In the genomic region with DNA sequence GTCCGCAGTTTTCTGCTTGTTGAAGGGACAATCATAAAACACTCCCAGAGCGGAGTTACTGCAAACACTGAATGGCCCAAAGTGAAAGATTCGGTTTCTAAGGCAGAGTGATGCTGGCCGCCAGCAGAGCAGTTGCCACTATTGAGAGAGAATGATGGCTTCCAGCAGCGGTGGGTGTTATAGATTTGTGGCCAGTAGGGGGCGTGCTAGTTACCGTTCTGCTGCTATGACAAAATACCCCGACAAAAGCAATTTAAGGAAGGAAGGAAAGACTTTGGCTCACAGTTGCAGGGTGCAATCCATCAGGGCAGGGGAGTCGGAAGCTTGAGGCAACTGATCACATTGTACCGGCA, we compare ENCODE assay signal across 8 mouse cellular contexts.
DNase-seq lines count a peak whose midpoint lies in the region; ATAC-seq and TF ChIP-seq lines count a peak whose summit lies in the region.

No protein-coding gene starts in this region.

- WGBS in forebrain, embryonic 12.5 days: 37% methylated on average over 10 of the region's 10 CpGs
- 38% methylated on average over 10 of the region's 10 CpGs for WGBS in intestine, postnatal 0 days
- WGBS in liver, embryonic 16.5 days (ENCODE audit: insufficient replicate concordance): 26% methylated on average over 10 of the region's 10 CpGs
- 27% methylated on average over 10 of the region's 10 CpGs for WGBS in neural tube, embryonic 15.5 days

- TF ChIP-seq CTCF in intestine, postnatal 0 days (IDR thresholded peaks at IDR 0.05; ENCODE audit: low read depth): peak; percentile 68

- no peak overlapping the region for H3K4me3 ChIP-seq in forebrain, embryonic 12.5 days (replicated peaks)
- H3K4me3 ChIP-seq in intestine, postnatal 0 days (ENCODE audit: low read depth, low read length): 0 out of 2 replicates have a peak overlapping the region, but pooled peaks have one; percentile 21
- no peak overlapping the region for H3K4me3 ChIP-seq in liver, embryonic 16.5 days (ENCODE audit: low read depth, low read length)
- H3K4me3 ChIP-seq in neural tube, embryonic 15.5 days (replicated peaks): peak overlapping the region; percentile 34; the same call in 1 of the 2 replicates

- DNase-seq in kidney, adult 11 months: peak; percentile 6
- no peak for DNase-seq in kidney, adult 18-20 months
- peak; percentile 75 for DNase-seq in ZHBTc4 (ENCODE audit: low read depth, low spot score)
- DNase-seq in adipocyte (ENCODE audit: low spot score): no peak

- peaks cover 18% of the 10 kb centered on the region; the same call in 1 of the 2 replicates for H3K27me3 ChIP-seq in forebrain, embryonic 12.5 days
- H3K27me3 ChIP-seq in intestine, postnatal 0 days (replicated peaks; ENCODE audit: control insufficient read depth, insufficient read depth, low read length): no peaks in the 10 kb centered on the region
- H3K27me3 ChIP-seq in liver, embryonic 16.5 days (ENCODE audit: control insufficient read depth, insufficient read depth, low read depth, low read length): peaks cover 25% of the 10 kb centered on the region
- H3K27me3 ChIP-seq in neural tube, embryonic 15.5 days (replicated peaks): no peaks in the 10 kb centered on the region

- peaks cover 10% of the 10 kb centered on the region for H3K4me1 ChIP-seq in forebrain, embryonic 12.5 days
- peaks cover 17% of the 10 kb centered on the region for H3K4me1 ChIP-seq in intestine, postnatal 0 days (replicated peaks; ENCODE audit: control insufficient read depth, insufficient read depth, low read length)
- peaks cover 5% of the 10 kb centered on the region; the same call in 1 of the 2 replicates for H3K4me1 ChIP-seq in liver, embryonic 16.5 days (ENCODE audit: control insufficient read depth, low read depth, low read length)
- H3K4me1 ChIP-seq in neural tube, embryonic 15.5 days: peaks cover 11% of the 10 kb centered on the region

- H3K4me2 ChIP-seq in forebrain, embryonic 12.5 days: peak overlapping the region; percentile 55; the same call in 1 of the 2 replicates
- peak overlapping the region; percentile 67 for H3K4me2 ChIP-seq in intestine, postnatal 0 days (replicated peaks; ENCODE audit: low read depth)
- H3K4me2 ChIP-seq in liver, embryonic 16.5 days (ENCODE audit: low read depth, low read length): peak overlapping the region; percentile 47; the same call in 1 of the 2 replicates
- H3K4me2 ChIP-seq in neural tube, embryonic 15.5 days: peak overlapping the region; percentile 64

- no peaks in the 10 kb centered on the region for H3K36me3 ChIP-seq in forebrain, embryonic 12.5 days (replicated peaks)
- no peaks in the 10 kb centered on the region for H3K36me3 ChIP-seq in intestine, postnatal 0 days (ENCODE audit: control insufficient read depth, insufficient read depth)
- H3K36me3 ChIP-seq in liver, embryonic 16.5 days (ENCODE audit: control insufficient read depth, insufficient read depth): no peaks in the 10 kb centered on the region
- no peaks in the 10 kb centered on the region for H3K36me3 ChIP-seq in neural tube, embryonic 15.5 days

- H3K9me3 ChIP-seq in forebrain, embryonic 12.5 days: 0 out of 2 replicates have a peak, but pooled peaks cover 3% of the 10 kb centered on the region
- H3K9me3 ChIP-seq in intestine, postnatal 0 days (ENCODE audit: control insufficient read depth): no peaks in the 10 kb centered on the region
- H3K9me3 ChIP-seq in liver, embryonic 16.5 days (replicated peaks; ENCODE audit: control insufficient read depth, low read length): no peaks in the 10 kb centered on the region
- no peaks in the 10 kb centered on the region for H3K9me3 ChIP-seq in neural tube, embryonic 15.5 days (replicated peaks)

- H3K27ac ChIP-seq in forebrain, embryonic 12.5 days: 0 out of 2 replicates have a peak overlapping the region, but pooled peaks have one; percentile 13
- no peak overlapping the region for H3K27ac ChIP-seq in intestine, postnatal 0 days (ENCODE audit: low read depth, low read length)
- H3K27ac ChIP-seq in liver, embryonic 16.5 days (ENCODE audit: low read length): peak overlapping the region; percentile 29; the same call in 1 of the 2 replicates
- H3K27ac ChIP-seq in neural tube, embryonic 15.5 days (replicated peaks): peak overlapping the region; percentile 60

- no peak overlapping the region for H3K9ac ChIP-seq in forebrain, embryonic 12.5 days
- H3K9ac ChIP-seq in intestine, postnatal 0 days (ENCODE audit: low read depth, low read length): 0 out of 2 replicates have a peak overlapping the region, but pooled peaks have one; percentile 18
- no peak overlapping the region for H3K9ac ChIP-seq in liver, embryonic 16.5 days (ENCODE audit: low read depth, low read length)
- peak overlapping the region; percentile 37; the same call in 1 of the 2 replicates for H3K9ac ChIP-seq in neural tube, embryonic 15.5 days (replicated peaks)

- ATAC-seq in forebrain, embryonic 12.5 days (ENCODE audit: low FRiP score): no peak
- no peak for ATAC-seq in intestine, postnatal 0 days
- no peak for ATAC-seq in liver, embryonic 16.5 days (ENCODE audit: low read depth)
- peak; percentile 11; the same call in 1 of the 2 replicates for ATAC-seq in neural tube, embryonic 15.5 days (ENCODE audit: low FRiP score)

Comparison
In these comparisons a context has a peak if more than half of its experiments do, and no peak if none do; other contexts are left out.
1. DNase-seq: peak in kidney, adult 11 months (single experiment) and ZHBTc4 (single experiment); none in kidney, adult 18-20 months (single experiment) and adipocyte (single experiment).
2. H3K4me3 ChIP-seq: peak in intestine, postnatal 0 days (single experiment) and neural tube, embryonic 15.5 days (single experiment); none in forebrain, embryonic 12.5 days (single experiment) and liver, embryonic 16.5 days (single experiment).
3. H3K9ac ChIP-seq: peak in intestine, postnatal 0 days (single experiment) and neural tube, embryonic 15.5 days (single experiment); none in forebrain, embryonic 12.5 days (single experiment) and liver, embryonic 16.5 days (single experiment).
4. Peak in every context shown above with its lines, with median percentiles within 50 percentile points of each other: H3K4me2 ChIP-seq.